Mouse (Mus musculus): ENCODE data around the gene Gm10778. TPM values are rescaled to one million over a fixed set of nuclear protein-coding genes. Genes with fewer than 3 reads are reported as not detected.

The Gm10778 gene
- polyA plus RNA-seq, 1 experiment from 2014 or later, result 5.5 TPM

DNA sequence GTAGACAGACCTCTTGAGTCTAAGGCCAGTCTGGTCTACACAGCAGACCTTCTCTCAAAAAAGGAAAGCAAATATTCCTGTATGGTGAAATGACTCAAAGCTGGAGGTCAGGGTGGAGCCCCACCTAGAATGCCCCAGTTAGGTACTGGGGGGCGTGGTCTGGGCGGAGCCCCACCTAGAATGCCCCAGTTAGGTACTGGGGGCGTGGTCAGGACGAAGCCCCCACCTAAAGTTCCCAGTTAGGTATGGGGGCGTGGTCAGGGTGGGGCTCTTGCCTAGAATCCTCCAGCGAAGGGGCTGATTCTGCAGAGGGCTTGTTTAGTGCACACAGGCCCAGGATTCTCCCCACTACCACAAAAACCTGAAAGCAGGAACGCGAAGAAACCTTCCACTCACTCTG, 25.4 kb upstream of the Gm10778 start:
- no peak overlapping the region for H3K27ac ChIP-seq (replicated peaks; ENCODE audit: low read depth, low read length)
- no peak overlapping the region for H3K4me2 ChIP-seq (ENCODE audit: low read depth, severe bottlenecking)
- H3K9me3 ChIP-seq (ENCODE audit: control insufficient read depth, low read length), result no peaks in the 10 kb centered on the region
- H3K27me3 ChIP-seq (ENCODE audit: control insufficient read depth, insufficient read depth, low read length), result no peaks in the 10 kb centered on the region
- peaks cover 9% of the 10 kb centered on the region for H3K36me3 ChIP-seq (ENCODE audit: control insufficient read depth, insufficient read depth, low read length)
- 62% methylated on average over 8 of the region's 8 CpGs for WGBS
- H3K9ac ChIP-seq (ENCODE audit: low read length), result no peak overlapping the region
- DNase-seq (ENCODE audit: low spot score) (no peak), ATAC-seq (ENCODE audit: insufficient number of reproducible peaks, low FRiP score, low TSS enrichment, low read depth) (no peak)
- peaks cover 5% of the 10 kb centered on the region for H3K4me1 ChIP-seq (ENCODE audit: control insufficient read depth, insufficient read depth, low read length)
- no peak overlapping the region for H3K4me3 ChIP-seq (ENCODE audit: low read depth, low read length)

- H3K4me2 ChIP-seq (ENCODE audit: low read depth, severe bottlenecking), result peak overlapping the region; percentile 83
- no peak; the same call in 1 of the 2 replicates for ATAC-seq (ENCODE audit: insufficient number of reproducible peaks, low FRiP score, low TSS enrichment, low read depth)
- peak overlapping the region; percentile 71 for H3K4me3 ChIP-seq (ENCODE audit: low read depth, low read length)
- H3K9me3 ChIP-seq (ENCODE audit: control insufficient read depth, low read length), result no peaks in the 10 kb centered on the region
- H3K4me1 ChIP-seq (ENCODE audit: control insufficient read depth, insufficient read depth, low read length), result peaks cover 5% of the 10 kb centered on the region
- H3K27ac ChIP-seq (replicated peaks; ENCODE audit: low read depth, low read length), result no peak overlapping the region; the same call in 1 of the 2 replicates
- H3K9ac ChIP-seq (ENCODE audit: low read length), result peak overlapping the region; percentile 85; the same call in 1 of the 2 replicates
- no peaks in the 10 kb centered on the region for H3K27me3 ChIP-seq (ENCODE audit: control insufficient read depth, insufficient read depth, low read length)
- DNase-seq (ENCODE audit: low spot score), result no peak
- peaks cover 4% of the 10 kb centered on the region for H3K36me3 ChIP-seq (ENCODE audit: control insufficient read depth, insufficient read depth, low read length)
- 92% methylated on average over 22 of the region's 22 CpGs for WGBS
Observed at GRCm38 (mm10) chr10:81626101-81626993, 22.5 kb upstream of the Gm10778 start.

DNA sequence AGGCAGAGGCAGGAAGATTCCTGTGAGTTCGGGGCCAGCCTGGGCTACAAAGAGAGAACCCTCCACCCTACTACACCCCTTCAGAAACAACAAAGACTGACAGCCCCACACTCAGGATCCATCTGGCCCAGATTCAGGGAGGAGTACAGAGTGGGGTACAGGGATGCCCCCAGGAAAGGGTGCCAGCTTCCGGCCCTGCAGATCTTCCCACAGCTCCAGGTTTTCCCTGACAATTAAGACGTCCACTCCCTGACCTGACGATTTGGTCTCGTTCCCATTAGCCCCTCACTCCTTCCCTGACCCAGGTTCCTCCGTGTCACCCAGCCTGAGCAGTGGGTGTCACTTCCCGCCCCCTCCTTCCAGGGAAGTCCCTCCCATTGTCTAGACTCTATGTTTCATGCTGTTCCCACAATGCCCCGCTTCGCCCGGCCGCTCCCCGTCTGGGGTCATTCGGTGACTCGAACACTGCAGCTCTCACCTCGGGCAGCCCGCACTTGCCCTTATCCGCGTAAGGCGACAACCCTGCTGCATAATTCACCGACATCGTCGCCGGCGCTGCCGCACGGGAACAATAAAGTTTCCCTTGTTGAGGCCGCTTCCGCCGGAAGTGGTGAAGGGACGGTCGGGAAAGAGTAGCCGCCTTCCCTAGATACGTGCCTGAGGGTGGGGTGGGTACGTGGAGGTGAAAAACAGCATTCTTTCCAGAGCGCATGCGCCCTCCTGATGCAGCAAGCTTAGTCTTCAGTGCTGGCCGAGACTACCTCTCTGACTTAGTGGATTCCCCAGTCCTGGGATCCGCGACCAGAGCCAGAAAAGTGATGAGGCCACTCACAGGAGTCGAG, 21.6 kb upstream of the Gm10778 start, which contains the start of gene Sirt6:
Sirt6 (minus strand) TSS at position 804 of the 842 bp plus-strand sequence.
- H3K27me3 ChIP-seq (ENCODE audit: control insufficient read depth, insufficient read depth, low read length), result no peaks in the 10 kb centered on the region
- peak within 1 kb of the TSS; percentile 85 for H3K9ac ChIP-seq (ENCODE audit: low read length)
- DNase-seq (ENCODE audit: low spot score) (peak; percentile 94), ATAC-seq (ENCODE audit: insufficient number of reproducible peaks, low FRiP score, low TSS enrichment, low read depth) (peak; percentile 81; the same call in 1 of the 2 replicates)
- 7% methylated on average over 40 of the region's 40 CpGs for WGBS
- peak within 1 kb of the TSS; percentile 84 for H3K27ac ChIP-seq (replicated peaks; ENCODE audit: low read depth, low read length)
- no peaks in the 10 kb centered on the region for H3K9me3 ChIP-seq (ENCODE audit: control insufficient read depth, low read length)
- peaks cover 4% of the 10 kb centered on the region; the same call in 1 of the 2 replicates for H3K36me3 ChIP-seq (ENCODE audit: control insufficient read depth, insufficient read depth, low read length)
- peak within 1 kb of the TSS; percentile 71 for H3K4me3 ChIP-seq (ENCODE audit: low read depth, low read length)
- H3K4me1 ChIP-seq (ENCODE audit: control insufficient read depth, insufficient read depth, low read length), result peaks cover 5% of the 10 kb centered on the region
- peak within 1 kb of the TSS; percentile 83 for H3K4me2 ChIP-seq (ENCODE audit: low read depth, severe bottlenecking)

GRCm38 (mm10) chr10:81627836-81628220, 21.0 kb upstream of the Gm10778 start:
- peak overlapping the region; percentile 85 for H3K9ac ChIP-seq (ENCODE audit: low read length)
- H3K36me3 ChIP-seq (ENCODE audit: control insufficient read depth, insufficient read depth, low read length), result peaks cover 4% of the 10 kb centered on the region; the same call in 1 of the 2 replicates
- 67% methylated on average over 7 of the region's 7 CpGs for WGBS
- no peak for ATAC-seq (ENCODE audit: insufficient number of reproducible peaks, low FRiP score, low TSS enrichment, low read depth)
- H3K9me3 ChIP-seq (ENCODE audit: control insufficient read depth, low read length), result no peaks in the 10 kb centered on the region
- H3K4me3 ChIP-seq (ENCODE audit: low read depth, low read length), result peak overlapping the region; percentile 71
- peak overlapping the region; percentile 84 for H3K27ac ChIP-seq (replicated peaks; ENCODE audit: low read depth, low read length)
- peak overlapping the region; percentile 83 for H3K4me2 ChIP-seq (ENCODE audit: low read depth, severe bottlenecking)
- peaks cover 5% of the 10 kb centered on the region for H3K4me1 ChIP-seq (ENCODE audit: control insufficient read depth, insufficient read depth, low read length)
- no peaks in the 10 kb centered on the region for H3K27me3 ChIP-seq (ENCODE audit: control insufficient read depth, insufficient read depth, low read length)
- DNase-seq (ENCODE audit: low spot score), result no peak

GRCm38 (mm10) chr10:81628390-81628789, 20.5 kb upstream of the Gm10778 start, which contains the start of gene Ankrd24:
Gene Ankrd24 (plus strand): TSS chr10:81628540.
- H3K9me3 ChIP-seq (ENCODE audit: control insufficient read depth, low read length), result no peaks in the 10 kb centered on the region
- H3K4me3 ChIP-seq (ENCODE audit: low read depth, low read length), result peak within 1 kb of the TSS; percentile 71
- no peaks in the 10 kb centered on the region for H3K27me3 ChIP-seq (ENCODE audit: control insufficient read depth, insufficient read depth, low read length)
- peaks cover 5% of the 10 kb centered on the region for H3K4me1 ChIP-seq (ENCODE audit: control insufficient read depth, insufficient read depth, low read length)
- DNase-seq (ENCODE audit: low spot score) (no peak), ATAC-seq (ENCODE audit: insufficient number of reproducible peaks, low FRiP score, low TSS enrichment, low read depth) (no peak)
- H3K27ac ChIP-seq (replicated peaks; ENCODE audit: low read depth, low read length), result peak within 1 kb of the TSS; percentile 84
- peak within 1 kb of the TSS; percentile 85 for H3K9ac ChIP-seq (ENCODE audit: low read length)
- peaks cover 4% of the 10 kb centered on the region; the same call in 1 of the 2 replicates for H3K36me3 ChIP-seq (ENCODE audit: control insufficient read depth, insufficient read depth, low read length)
- 78% methylated on average over 16 of the region's 16 CpGs for WGBS
- peak within 1 kb of the TSS; percentile 83 for H3K4me2 ChIP-seq (ENCODE audit: low read depth, severe bottlenecking)

DNA sequence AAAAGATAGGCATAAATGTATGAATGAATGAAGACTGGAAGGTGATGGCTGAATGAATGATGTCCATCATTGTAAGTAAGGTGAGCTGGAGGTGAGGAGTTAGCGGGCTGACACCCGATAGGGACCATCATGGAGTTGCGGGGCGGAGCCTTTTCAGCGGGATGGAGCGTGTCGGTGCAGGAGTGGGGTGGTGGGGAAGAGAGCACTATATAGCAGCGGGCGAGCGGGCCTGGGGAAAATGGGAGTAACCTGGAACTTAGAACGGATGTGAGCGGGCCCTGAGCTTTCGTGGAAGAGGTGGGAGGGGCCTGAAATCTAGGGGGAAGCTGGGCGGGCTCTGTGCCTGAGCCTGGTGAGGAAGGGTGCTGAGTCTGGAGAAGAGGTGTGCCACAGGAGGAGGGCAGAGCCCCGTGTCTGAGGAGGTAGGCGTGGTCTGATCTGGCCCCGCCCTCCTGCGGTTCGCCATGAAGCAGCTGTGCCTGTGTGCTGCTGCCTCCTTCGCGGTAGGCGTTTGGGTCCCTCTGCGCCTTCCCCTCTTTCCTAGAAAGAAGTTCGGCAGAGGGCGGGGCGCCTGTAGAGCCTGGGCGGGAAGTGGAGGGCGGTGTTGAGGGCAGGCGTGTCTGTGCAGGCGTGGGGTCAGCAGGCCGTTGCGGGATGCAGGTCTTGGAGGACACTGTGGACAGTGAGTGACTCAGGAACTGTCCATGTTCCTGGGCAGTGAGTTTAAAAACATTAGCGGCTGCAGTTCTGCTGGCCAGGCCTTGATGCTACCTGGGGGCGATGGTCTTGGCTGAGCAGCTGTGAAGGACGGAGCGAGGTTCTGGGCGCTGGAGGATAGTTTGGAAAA, 15.4 kb upstream of the Gm10778 start:
- peak; percentile 89 for ATAC-seq (ENCODE audit: insufficient number of reproducible peaks, low FRiP score, low TSS enrichment, low read depth)
- H3K4me3 ChIP-seq (ENCODE audit: low read depth, low read length), result peak overlapping the region; percentile 36
- peak overlapping the region; percentile 60 for H3K9ac ChIP-seq (ENCODE audit: low read length)
- peak overlapping the region; percentile 73 for H3K4me2 ChIP-seq (ENCODE audit: low read depth, severe bottlenecking)
- no peaks in the 10 kb centered on the region for H3K27me3 ChIP-seq (ENCODE audit: control insufficient read depth, insufficient read depth, low read length)
- 0 out of 2 replicates have a peak overlapping the region, but pooled peaks have one; percentile 47 for H3K27ac ChIP-seq (replicated peaks; ENCODE audit: low read depth, low read length)
- DNase-seq (ENCODE audit: low spot score), result peak; percentile 92
- 3% methylated on average over 37 of the region's 37 CpGs for WGBS
- H3K4me1 ChIP-seq (ENCODE audit: control insufficient read depth, insufficient read depth, low read length), result no peaks in the 10 kb centered on the region
- no peaks in the 10 kb centered on the region for H3K36me3 ChIP-seq (ENCODE audit: control insufficient read depth, insufficient read depth, low read length)
- H3K9me3 ChIP-seq (ENCODE audit: control insufficient read depth, low read length), result no peaks in the 10 kb centered on the region

- WGBS, result 11% methylated on average over 8 of the region's 8 CpGs
- no peaks in the 10 kb centered on the region for H3K4me1 ChIP-seq (ENCODE audit: control insufficient read depth, insufficient read depth, low read length)
- H3K36me3 ChIP-seq (ENCODE audit: control insufficient read depth, insufficient read depth, low read length), result no peaks in the 10 kb centered on the region
- no peak overlapping the region for H3K27ac ChIP-seq (replicated peaks; ENCODE audit: low read depth, low read length)
- no peak overlapping the region for H3K4me2 ChIP-seq (ENCODE audit: low read depth, severe bottlenecking)
- no peak overlapping the region for H3K4me3 ChIP-seq (ENCODE audit: low read depth, low read length)
- DNase-seq (ENCODE audit: low spot score) (no peak), ATAC-seq (ENCODE audit: insufficient number of reproducible peaks, low FRiP score, low TSS enrichment, low read depth) (no peak)
- no peaks in the 10 kb centered on the region for H3K9me3 ChIP-seq (ENCODE audit: control insufficient read depth, low read length)
- H3K27me3 ChIP-seq (ENCODE audit: control insufficient read depth, insufficient read depth, low read length), result no peaks in the 10 kb centered on the region
- no peak overlapping the region for H3K9ac ChIP-seq (ENCODE audit: low read length)
Observed at GRCm38 (mm10) chr10:81636338-81636737, 12.5 kb upstream of the Gm10778 start.
